Mouse (Mus musculus): Measurements from ENCODE around the gene Ylpm1. TPM values are rescaled to one million over a fixed set of nuclear protein-coding genes. Genes with fewer than 3 reads are reported as not detected.

Ylpm1 gene
- polyA plus RNA-seq (2016; fragmentation: Nextera tagmentation; extraction: Ambion mirVana), result 21.1 and 24.3 TPM in 2 replicates

- Histone ChIP-seq H3K27me3 (replicated peaks) (peaks cover 3% of the 10 kb centered on the region; the same call in 1 of the 2 replicates), H3K4me1 (replicated peaks) (peaks cover 19% of the 10 kb centered on the region), H3K36me3 (0 out of 2 replicates have a peak, but pooled peaks cover 3% of the 10 kb centered on the region), H3K9me3 (replicated peaks) (no peaks in the 10 kb centered on the region), H3K27ac (ENCODE audit: poor library complexity, severe bottlenecking) (peak within 1 kb of the TSS; percentile 85), H3K4me3 (peak within 1 kb of the TSS; percentile 93), H3K9ac (peak within 1 kb of the TSS; percentile 94), H3K4me2 (peak within 1 kb of the TSS; percentile 97)
- under 1% methylated on average over 45 of the region's 45 CpGs for WGBS
- ATAC-seq (ENCODE audit: insufficient number of reproducible peaks, low FRiP score), result peak; percentile 98
Measured at GRCm38 (mm10) chr12:84996083-84996496, at the start of gene Ylpm1. Ylpm1 (plus strand) TSS chr12:84996321.

DNA sequence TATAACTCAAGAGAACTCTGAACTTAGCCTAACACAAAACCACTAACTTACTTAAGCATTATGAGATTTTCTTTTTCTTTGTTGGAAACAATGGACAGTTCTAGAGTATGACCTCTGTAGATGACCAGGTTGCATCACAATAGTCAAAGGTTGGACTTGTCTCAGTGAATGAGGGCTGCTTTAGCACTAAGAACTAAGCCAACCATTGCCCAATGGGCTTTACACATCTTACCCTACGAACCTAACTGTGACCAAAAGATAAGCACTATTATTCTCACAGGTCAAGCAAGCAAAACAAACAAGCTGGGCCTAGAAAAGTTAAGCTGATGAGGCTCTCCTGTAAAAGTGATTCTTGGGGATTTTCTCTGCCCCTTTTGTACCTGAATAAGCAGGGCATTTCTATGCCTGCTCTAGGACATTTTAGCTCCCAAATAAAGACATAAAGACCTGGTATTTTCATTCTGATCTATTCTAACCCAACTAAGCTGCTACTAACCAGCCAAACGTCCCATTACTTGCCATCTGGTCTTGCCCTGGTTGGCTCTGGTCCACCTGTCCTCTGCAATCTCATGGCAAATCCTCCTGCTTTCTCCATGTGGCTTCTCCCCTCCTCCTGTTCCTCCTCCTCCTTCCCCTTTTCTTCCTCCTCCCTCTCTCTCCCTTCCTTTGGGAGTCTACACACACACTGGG is 48.1 kb upstream of the Ylpm1 start:
- peaks cover 32% of the 10 kb centered on the region for H3K36me3 ChIP-seq
- no peaks in the 10 kb centered on the region for H3K9me3 ChIP-seq (replicated peaks)
- no peak overlapping the region for H3K4me2 ChIP-seq
- no peaks in the 10 kb centered on the region for H3K27me3 ChIP-seq (replicated peaks)
- no peak overlapping the region for H3K27ac ChIP-seq (ENCODE audit: poor library complexity, severe bottlenecking)
- no peak for ATAC-seq (ENCODE audit: insufficient number of reproducible peaks, low FRiP score)
- H3K4me1 ChIP-seq (replicated peaks), result peaks cover 40% of the 10 kb centered on the region
- H3K4me3 ChIP-seq, result no peak overlapping the region
- WGBS, result 67% methylated on average over 2 of the region's 2 CpGs
- no peak overlapping the region for H3K9ac ChIP-seq

- H3K27me3 ChIP-seq (replicated peaks), result no peaks in the 10 kb centered on the region
- ATAC-seq (ENCODE audit: insufficient number of reproducible peaks, low FRiP score), result no peak
- no peak overlapping the region for H3K4me2 ChIP-seq
- H3K9me3 ChIP-seq (replicated peaks), result no peaks in the 10 kb centered on the region
- no peak overlapping the region for H3K9ac ChIP-seq
- H3K4me3 ChIP-seq, result no peak overlapping the region
- 0 out of 2 replicates have a peak overlapping the region, but pooled peaks have one; percentile 33 for H3K27ac ChIP-seq (ENCODE audit: poor library complexity, severe bottlenecking)
- whole genome bisulfite sequencing, result 55% methylated on average over 6 of the region's 6 CpGs
- peaks cover 33% of the 10 kb centered on the region for H3K36me3 ChIP-seq
- peaks cover 35% of the 10 kb centered on the region for H3K4me1 ChIP-seq (replicated peaks)
Measured at GRCm38 (mm10) chr12:84948584-84949285, 47.4 kb upstream of the Ylpm1 start.

- H3K27me3 ChIP-seq (replicated peaks), result no peaks in the 10 kb centered on the region
- ATAC-seq (ENCODE audit: insufficient number of reproducible peaks, low FRiP score), result no peak
- H3K9me3 ChIP-seq (replicated peaks), result no peaks in the 10 kb centered on the region
- H3K4me3 ChIP-seq, result no peak overlapping the region
- H3K9ac ChIP-seq, result no peak overlapping the region
- H3K4me2 ChIP-seq, result no peak overlapping the region
- WGBS, result 77% methylated on average over 6 of the region's 6 CpGs
- H3K36me3 ChIP-seq, result peaks cover 35% of the 10 kb centered on the region
- no peak overlapping the region for H3K27ac ChIP-seq (ENCODE audit: poor library complexity, severe bottlenecking)
- peaks cover 22% of the 10 kb centered on the region for H3K4me1 ChIP-seq (replicated peaks)
Measured at GRCm38 (mm10) chr12:84950763-84951162, 45.4 kb upstream of the Ylpm1 start.

GRCm38 (mm10) chr12:84951531-84951930 is 44.6 kb upstream of the Ylpm1 start:
- H3K4me3 ChIP-seq, result no peak overlapping the region
- H3K4me2 ChIP-seq, result no peak overlapping the region
- peaks cover 35% of the 10 kb centered on the region for H3K36me3 ChIP-seq
- ATAC-seq (ENCODE audit: insufficient number of reproducible peaks, low FRiP score), result no peak
- H3K4me1 ChIP-seq (replicated peaks), result peaks cover 22% of the 10 kb centered on the region
- 72% methylated on average over 8 of the region's 8 CpGs for WGBS
- no peak overlapping the region for H3K27ac ChIP-seq (ENCODE audit: poor library complexity, severe bottlenecking)
- H3K9me3 ChIP-seq (replicated peaks), result no peaks in the 10 kb centered on the region
- H3K9ac ChIP-seq, result no peak overlapping the region
- H3K27me3 ChIP-seq (replicated peaks), result no peaks in the 10 kb centered on the region

GRCm38 (mm10) chr12:84952351-84952750 is 43.8 kb upstream of the Ylpm1 start:
- Histone ChIP-seq H3K27ac (ENCODE audit: poor library complexity, severe bottlenecking) (no peak overlapping the region), H3K4me2 (no peak overlapping the region), H3K4me1 (replicated peaks) (peaks cover 22% of the 10 kb centered on the region), H3K9ac (no peak overlapping the region), H3K9me3 (replicated peaks) (no peaks in the 10 kb centered on the region), H3K27me3 (replicated peaks) (no peaks in the 10 kb centered on the region), H3K36me3 (peaks cover 27% of the 10 kb centered on the region), H3K4me3 (no peak overlapping the region)
- WGBS, result 73% methylated on average over 1 of the region's 1 CpGs
- no peak for ATAC-seq (ENCODE audit: insufficient number of reproducible peaks, low FRiP score)

DNA sequence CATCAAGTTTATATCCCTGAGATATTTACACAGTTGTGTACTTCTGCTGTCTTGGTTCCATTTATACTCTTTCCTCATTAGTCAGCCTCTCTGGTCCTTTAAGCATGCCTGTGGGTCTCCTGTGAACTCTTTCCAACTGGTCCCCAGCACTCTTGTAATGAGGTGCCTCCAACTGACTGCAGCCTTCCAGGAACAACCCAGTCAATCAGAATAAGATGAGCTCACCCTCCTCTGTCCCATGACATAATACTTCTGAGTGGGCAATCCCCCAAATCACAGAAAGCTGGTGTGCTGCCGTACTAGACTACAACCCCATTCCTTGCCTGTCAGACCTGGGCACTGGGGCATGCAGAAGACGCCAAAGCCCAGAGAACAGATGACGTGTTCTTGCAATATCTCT is 39.8 kb upstream of the Ylpm1 start:
- H3K4me3 ChIP-seq, result no peak overlapping the region
- H3K27ac ChIP-seq (ENCODE audit: poor library complexity, severe bottlenecking), result no peak overlapping the region
- no peak overlapping the region for H3K4me2 ChIP-seq
- no peaks in the 10 kb centered on the region for H3K27me3 ChIP-seq (replicated peaks)
- peaks cover 21% of the 10 kb centered on the region for H3K36me3 ChIP-seq
- peaks cover 11% of the 10 kb centered on the region; the same call in 1 of the 2 replicates for H3K4me1 ChIP-seq (replicated peaks)
- WGBS, result 94% methylated on average over 3 of the region's 3 CpGs
- no peak for ATAC-seq (ENCODE audit: insufficient number of reproducible peaks, low FRiP score)
- H3K9ac ChIP-seq, result no peak overlapping the region
- no peaks in the 10 kb centered on the region for H3K9me3 ChIP-seq (replicated peaks)

GRCm38 (mm10) chr12:84958794-84959356 is 37.2 kb upstream of the Ylpm1 start:
- 67% methylated on average over 1 of the region's 1 CpGs for WGBS
- Histone ChIP-seq H3K4me1 (replicated peaks) (peaks cover 26% of the 10 kb centered on the region), H3K36me3 (peaks cover 19% of the 10 kb centered on the region), H3K27me3 (replicated peaks) (no peaks in the 10 kb centered on the region), H3K9me3 (replicated peaks) (no peaks in the 10 kb centered on the region), H3K4me3 (no peak overlapping the region), H3K27ac (ENCODE audit: poor library complexity, severe bottlenecking) (no peak overlapping the region), H3K4me2 (no peak overlapping the region), H3K9ac (no peak overlapping the region)
- ATAC-seq (ENCODE audit: insufficient number of reproducible peaks, low FRiP score), result no peak

GRCm38 (mm10) chr12:84962606-84963005 is 33.5 kb upstream of the Ylpm1 start:
- WGBS, result 20% methylated on average over 7 of the region's 7 CpGs
- no peaks in the 10 kb centered on the region for H3K27me3 ChIP-seq (replicated peaks)
- H3K4me2 ChIP-seq, result peak overlapping the region; percentile 53
- peak overlapping the region; percentile 70 for H3K27ac ChIP-seq (ENCODE audit: poor library complexity, severe bottlenecking)
- no peak overlapping the region for H3K4me3 ChIP-seq
- peaks cover 17% of the 10 kb centered on the region for H3K36me3 ChIP-seq
- H3K9me3 ChIP-seq (replicated peaks), result no peaks in the 10 kb centered on the region
- H3K4me1 ChIP-seq (replicated peaks), result peaks cover 26% of the 10 kb centered on the region
- no peak overlapping the region; the same call in 1 of the 2 replicates for H3K9ac ChIP-seq
- ATAC-seq (ENCODE audit: insufficient number of reproducible peaks, low FRiP score), result peak; percentile 93

DNA sequence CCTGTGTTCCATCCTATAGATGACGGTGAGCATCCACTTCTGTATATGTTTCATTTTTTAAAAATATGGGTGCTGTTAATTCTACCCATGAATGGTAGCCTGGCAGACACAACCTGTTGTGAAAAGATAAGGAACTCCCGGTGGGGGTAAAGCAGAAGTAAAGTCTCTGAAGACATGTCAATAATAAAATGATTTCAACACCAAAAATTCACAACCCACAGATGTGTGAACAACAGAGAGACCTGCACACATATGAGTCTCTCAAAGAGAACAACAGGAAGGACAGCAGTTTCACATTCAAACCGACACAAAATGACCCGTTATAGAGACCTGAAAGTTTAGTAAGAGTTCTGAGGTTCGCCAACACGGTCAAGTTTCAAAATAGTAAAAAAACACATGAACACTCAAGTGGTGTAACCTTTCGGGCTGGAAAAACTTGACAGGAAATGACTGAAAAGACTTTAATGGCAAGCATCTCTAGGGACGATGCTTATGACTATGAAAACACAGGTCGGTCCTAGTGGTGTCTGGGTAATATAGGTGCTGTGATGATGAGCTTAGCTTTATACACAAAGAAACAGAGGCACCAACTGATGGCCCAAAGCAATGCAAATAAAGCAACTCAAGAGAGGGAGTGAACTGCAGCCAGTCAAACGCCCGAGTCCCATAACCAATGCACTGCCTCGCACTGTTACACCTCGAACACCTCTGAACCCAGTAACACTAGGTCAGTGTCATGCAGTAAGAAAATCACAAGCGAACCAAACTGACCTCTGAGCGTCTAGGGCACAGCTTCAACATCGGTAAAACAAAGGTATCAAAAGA is 27.1 kb upstream of the Ylpm1 start:
- peaks cover 17% of the 10 kb centered on the region for H3K36me3 ChIP-seq
- no peaks in the 10 kb centered on the region for H3K27me3 ChIP-seq (replicated peaks)
- peak overlapping the region; percentile 85 for H3K4me3 ChIP-seq
- WGBS, result 80% methylated on average over 16 of the region's 16 CpGs
- ATAC-seq (ENCODE audit: insufficient number of reproducible peaks, low FRiP score), result no peak
- no peaks in the 10 kb centered on the region for H3K9me3 ChIP-seq (replicated peaks)
- H3K4me2 ChIP-seq, result peak overlapping the region; percentile 91
- H3K27ac ChIP-seq (ENCODE audit: poor library complexity, severe bottlenecking), result no peak overlapping the region
- H3K4me1 ChIP-seq (replicated peaks), result peaks cover 16% of the 10 kb centered on the region
- peak overlapping the region; percentile 89; the same call in 1 of the 2 replicates for H3K9ac ChIP-seq
